ENCODE assay signal across 8 mouse cellular contexts in genomic region chr19:40270351-40271307, GRCm38 (mm10). TPM values are rescaled to one million over a fixed set of nuclear protein-coding genes. Genes with fewer than 3 reads are reported as not detected.
DNase-seq lines count a peak whose midpoint lies in the region; ATAC-seq and TF ChIP-seq lines count a peak whose summit lies in the region.

No protein-coding gene starts in this region.

- peak in 1 of 2 experiments; percentile 13 for DNase-seq in cerebellum, adult 2 months
- DNase-seq in cerebellum, adult 11-12 months, result no peak
- DNase-seq in NIH3T3 (ENCODE audit: low read depth), result peak; percentile 66
- DNase-seq in heart, postnatal 4 days, result peak; percentile 57
- DNase-seq in liver, embryonic 11.5 days (ENCODE audit: low spot score), result peak; percentile 49
- DNase-seq in naive thymus-derived CD4-positive, alpha-beta T cell, adult 2 months (ENCODE audit: low read depth), result peak; percentile 82
- peak; percentile 87 for DNase-seq in thymus, postnatal 4 days

- H3K27me3 ChIP-seq in cerebellum, adult 2 months (ENCODE audit: control insufficient read depth, insufficient read depth, low read length), result no peaks in the 10 kb centered on the region; the same call in 1 of the 2 replicates
- peaks cover 22% of the 10 kb centered on the region for H3K27me3 ChIP-seq in embryonic facial prominence, embryonic 12.5 days
- H3K27me3 ChIP-seq in liver, embryonic 11.5 days (replicated peaks; ENCODE audit: control insufficient read depth, insufficient read depth, low read length), result peaks cover 17% of the 10 kb centered on the region; the same call in 1 of the 2 replicates

- no peak for TF ChIP-seq CTCF in cerebellum, adult 2 months (IDR thresholded peaks at IDR 0.05; ENCODE audit: borderline replicate concordance, insufficient read depth, low read depth, low read length)

- H3K4me3 ChIP-seq in cerebellum, adult 2 months (replicated peaks; ENCODE audit: insufficient read depth, low read depth, low read length), result peak overlapping the region; percentile 49
- H3K4me3 ChIP-seq in embryonic facial prominence, embryonic 12.5 days, result peak overlapping the region; percentile 61
- H3K4me3 ChIP-seq in liver, embryonic 11.5 days (ENCODE audit: low read depth, low read length), result peak overlapping the region; percentile 76

- H3K9me3 ChIP-seq in embryonic facial prominence, embryonic 12.5 days, result no peaks in the 10 kb centered on the region
- H3K9me3 ChIP-seq in liver, embryonic 11.5 days (ENCODE audit: control insufficient read depth, low read length), result no peaks in the 10 kb centered on the region

- H3K4me2 ChIP-seq in embryonic facial prominence, embryonic 12.5 days (replicated peaks), result peak overlapping the region; percentile 95
- peak overlapping the region; percentile 95 for H3K4me2 ChIP-seq in liver, embryonic 11.5 days

- no peak overlapping the region for H3K27ac ChIP-seq in cerebellum, adult 2 months (ENCODE audit: insufficient read depth, low read length)
- 0 out of 2 replicates have a peak overlapping the region, but pooled peaks have one; percentile 46 for H3K27ac ChIP-seq in embryonic facial prominence, embryonic 12.5 days
- H3K27ac ChIP-seq in liver, embryonic 11.5 days (ENCODE audit: low read depth, low read length), result peak overlapping the region; percentile 65; the same call in 1 of the 2 replicates

- H3K9ac ChIP-seq in embryonic facial prominence, embryonic 12.5 days, result peak overlapping the region; percentile 60
- peak overlapping the region; percentile 76 for H3K9ac ChIP-seq in liver, embryonic 11.5 days (ENCODE audit: low read depth, low read length)

- no peaks in the 10 kb centered on the region for H3K4me1 ChIP-seq in cerebellum, adult 2 months (ENCODE audit: control insufficient read depth, insufficient read depth, low read length)
- no peaks in the 10 kb centered on the region for H3K4me1 ChIP-seq in embryonic facial prominence, embryonic 12.5 days
- H3K4me1 ChIP-seq in liver, embryonic 11.5 days (replicated peaks; ENCODE audit: control insufficient read depth, insufficient read depth, low read length), result peaks cover 11% of the 10 kb centered on the region; the same call in 1 of the 2 replicates

- H3K36me3 ChIP-seq in embryonic facial prominence, embryonic 12.5 days, result no peaks in the 10 kb centered on the region
- no peaks in the 10 kb centered on the region for H3K36me3 ChIP-seq in liver, embryonic 11.5 days (ENCODE audit: control insufficient read depth, insufficient read depth, low read length)

- TF ChIP-seq POLR2A in cerebellum, adult 2 months (IDR thresholded peaks at IDR 0.05; ENCODE audit: borderline replicate concordance, insufficient read depth, low read length), result no peak

- WGBS in cerebellum, adult 2 months, result 9% methylated on average over 63 of the region's 63 CpGs
- 6% methylated on average over 63 of the region's 63 CpGs for WGBS in embryonic facial prominence, embryonic 12.5 days
- WGBS in liver, embryonic 11.5 days, result 6% methylated on average over 63 of the region's 63 CpGs

- 0 out of 2 replicates have a peak, but pooled peaks have one; percentile 17 for ATAC-seq in embryonic facial prominence, embryonic 12.5 days (ENCODE audit: insufficient number of reproducible peaks, insufficient read depth, low FRiP score, low TSS enrichment)
- ATAC-seq in liver, embryonic 11.5 days (replicated peaks; ENCODE audit: low FRiP score), result peak; percentile 58

RNA-seq across cellular contexts. Expression of gene Pdlim1, which starts 1.0 kb away (rescaled TPM):
- 20.1 and 23.2 TPM in 2 replicates for polyA plus RNA-seq in cerebellum, adult 2 months (2012; rRNA removed)
- polyA plus RNA-seq in embryonic facial prominence, embryonic 12.5 days (2016; fragmentation: Nextera tagmentation; extraction: Ambion mirVana), result 105 TPM in 2 replicates
- 100 to 1,000 TPM; 266 to 281 TPM for total RNA-seq in heart, postnatal 4 days (2021)
- 116 and 118 TPM in 2 replicates for polyA plus RNA-seq in liver, embryonic 11.5 days (2014; fragmentation: Nextera tagmentation; extraction: Ambion mirVana)
